In the genomic region with DNA sequence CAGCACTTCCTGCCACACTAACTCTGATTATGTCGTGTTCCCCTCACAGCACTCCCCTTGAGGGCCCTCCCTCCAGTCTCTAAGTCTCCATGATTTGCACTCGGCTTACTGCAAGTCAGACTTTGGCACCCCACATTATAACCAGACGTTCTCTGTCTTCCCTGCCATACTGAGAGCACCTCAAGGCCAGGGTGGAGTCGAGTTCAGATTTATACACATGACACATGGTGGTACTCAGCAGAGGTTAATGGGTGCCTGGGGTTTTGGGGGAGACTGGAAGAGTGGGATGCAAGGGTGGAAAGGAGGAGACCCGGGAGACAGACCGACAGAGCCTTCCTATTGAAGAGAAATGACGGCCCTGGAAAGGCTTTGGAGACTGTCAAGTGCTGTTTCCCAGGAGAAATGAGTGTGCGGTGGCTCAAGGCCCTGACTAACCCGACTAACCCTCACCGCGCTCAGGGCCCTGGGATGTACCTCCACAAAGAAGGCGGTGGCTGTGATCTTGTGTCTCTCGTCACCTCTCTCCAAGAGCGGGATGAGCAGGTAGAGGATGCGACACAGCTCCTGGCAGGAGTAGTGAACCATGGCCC, we compare ENCODE assay signal across 18 mouse cellular contexts. TPM values are rescaled to one million over a fixed set of nuclear protein-coding genes. Genes with fewer than 3 reads are reported as not detected.
"Had no signal": no experiment of that assay in that cellular context is flagged by ENCODE, and none has a peak within 500 bp of the region (broad histone marks: within the 10 kb centered on the region; RNA-seq: fewer than 3 reads in every experiment).

No protein-coding gene starts in this region.

- DNase-seq: cerebellum, adult 9-11 months; cerebellum, postnatal 10 days; cerebellum, postnatal 14 days; cerebellum, postnatal 25 days; cerebellum, postnatal 36 days; embryo, embryonic 11 days; forebrain, postnatal 0 days; gastrocnemius, adult 2 months; gastrocnemius, postnatal 10 days; gastrocnemius, postnatal 14 days; gastrocnemius, postnatal 25 days; gastrocnemius, postnatal 36 days; heart, adult 2 months had no signal

RNA-seq across cellular contexts. Expression of a gene that starts 36.8 kb away (rescaled TPM):
- total RNA-seq: common myeloid progenitor, adult 5-6 weeks; granulocyte monocyte progenitor cell, adult 5-6 weeks had no signal

RNA-seq across cellular contexts. Expression of a gene that starts 39.8 kb away (rescaled TPM):
- total RNA-seq: common myeloid progenitor, adult 5-6 weeks; forebrain, postnatal 0 days; gastrocnemius, adult 18-20 months; gastrocnemius, adult 2 months; gastrocnemius, adult 8-10 months; gastrocnemius, postnatal 10 days; gastrocnemius, postnatal 14 days; gastrocnemius, postnatal 25 days; gastrocnemius, postnatal 36 days; gastrocnemius, postnatal 4 days; granulocyte monocyte progenitor cell, adult 5-6 weeks had no signal
